Mouse (Mus musculus) layer of hippocampus, postnatal 36 days (tissue): ENCODE results near the gene Mb. TPM values are rescaled to one million over a fixed set of nuclear protein-coding genes. Genes with fewer than 3 reads are reported as not detected.
"Not testable (repeated sequence)": the region's sequence is repeated elsewhere in the genome, so short reads cannot be mapped to it uniquely, and the experiment has no call there.

Experiments used
- DNase-seq, 2 experiments: peaks; one replicate each; pipeline ENCODE4 v3.0.0; 2022
- total RNA-seq, 2 experiments: library from RNA; stranded (reverse); gene quantifications; 2 replicates each; pipeline ENCODE4 v1.2.3; 2021

Gene Mb
- total RNA-seq, 2 experiments from 2014 or later: 0.37 TPM; not detected in 1

GRCm38 (mm10) chr15:77062746-77063145 lies 12.3 kb upstream of the Mb start:
- no peak for DNase-seq

- DNase-seq: not testable (repeated sequence)
Observed at GRCm38 (mm10) chr15:77059416-77059815, 8.9 kb upstream of the Mb start.

- DNase-seq: no peak
Observed at GRCm38 (mm10) chr15:77058566-77058965, 8.1 kb upstream of the Mb start.

GRCm38 (mm10) chr15:77056791-77057051 lies 6.3 kb upstream of the Mb start:
- DNase-seq: no peak

- no peak for DNase-seq
Observed at GRCm38 (mm10) chr15:77056001-77056790, 5.7 kb upstream of the Mb start.

- no peak for DNase-seq
Observed at GRCm38 (mm10) chr15:77054611-77055175, 4.2 kb upstream of the Mb start.

- no peak for DNase-seq
Observed at GRCm38 (mm10) chr15:77053021-77053420, 2.6 kb upstream of the Mb start.

- no peak for DNase-seq
Observed at GRCm38 (mm10) chr15:77052176-77052575, 1.7 kb upstream of the Mb start.

GRCm38 (mm10) chr15:77045609-77046008 lies 4.9 kb downstream of the Mb start:
- DNase-seq: no peak

- DNase-seq: no peak
Observed at GRCm38 (mm10) chr15:77044597-77045320, 5.7 kb downstream of the Mb start, which contains the start of gene Apol6. TSS of gene Apol6 (plus strand) at chr15:77044729.

GRCm38 (mm10) chr15:77040784-77041183 lies 9.7 kb downstream of the Mb start:
- no peak for DNase-seq

- no peak for DNase-seq
Observed at GRCm38 (mm10) chr15:77039211-77039700, 11.2 kb downstream of the Mb start.

- DNase-seq: no peak
Observed at GRCm38 (mm10) chr15:77037278-77038161, 12.9 kb downstream of the Mb start.

GRCm38 (mm10) chr15:77036989-77037277 lies 13.5 kb downstream of the Mb start:
- DNase-seq: no peak

GRCm38 (mm10) chr15:77036320-77036988 lies 14.0 kb downstream of the Mb start:
- DNase-seq: no peak

GRCm38 (mm10) chr15:77035643-77036042 lies 14.8 kb downstream of the Mb start:
- DNase-seq: no peak

- DNase-seq: no peak
Observed at GRCm38 (mm10) chr15:77034526-77034925, 15.9 kb downstream of the Mb start.

- DNase-seq: no peak
Observed at GRCm38 (mm10) chr15:77031271-77031670, 19.2 kb downstream of the Mb start.

- DNase-seq: peak; percentile 43 to 47
Observed at GRCm38 (mm10) chr15:77029331-77029991, 21.0 kb downstream of the Mb start.

- DNase-seq: no peak
Observed at GRCm38 (mm10) chr15:77027675-77028074, 22.8 kb downstream of the Mb start.

- DNase-seq: no peak
Observed at GRCm38 (mm10) chr15:77027117-77027516, 23.4 kb downstream of the Mb start.
